Mouse (Mus musculus): ENCODE measurements at regions not wholly inside any gene's neighbourhood (a gene's known extent, or its start where the extent isn't known, plus 50 kb on each side); places are given as distances from the start of the nearest gene placed in this dataset.

DNA sequence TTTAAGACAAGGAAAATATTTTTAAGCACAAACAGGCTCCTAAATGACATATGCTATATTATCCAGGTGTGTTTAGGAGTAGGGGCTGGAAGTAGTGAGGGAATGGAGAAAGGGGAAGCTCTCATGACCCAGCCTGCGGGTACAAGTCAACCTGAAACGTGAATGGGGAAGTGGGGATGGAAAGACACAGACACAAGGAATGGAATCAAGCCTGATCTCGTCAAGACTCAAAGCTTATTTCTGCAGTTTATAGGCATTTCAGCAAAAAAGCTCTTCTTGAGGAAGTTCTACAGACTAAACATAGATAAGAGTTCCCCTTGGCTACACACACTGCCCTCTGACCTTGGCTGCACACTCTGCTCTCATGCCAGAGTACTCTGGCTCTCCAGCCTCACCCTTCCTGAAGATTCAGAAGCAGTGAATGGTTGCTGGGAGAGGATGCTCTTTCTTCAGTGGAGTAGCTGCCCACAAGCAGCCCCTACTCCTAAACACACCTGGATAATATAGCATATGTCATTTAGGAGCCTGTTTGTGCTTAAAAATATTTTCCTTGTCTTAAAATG is 106.4 kb upstream of the Rrp15 start:
- DNase-seq (ENCODE audit: low spot score): no peak
- no peaks in the 10 kb centered on the region for H3K4me1 ChIP-seq (replicated peaks; ENCODE audit: insufficient read depth, low read length)
- no peaks in the 10 kb centered on the region for H3K9me3 ChIP-seq (replicated peaks; ENCODE audit: low read length)
- H3K27ac ChIP-seq: no peak overlapping the region
- no peaks in the 10 kb centered on the region for H3K36me3 ChIP-seq (ENCODE audit: insufficient read depth, low read length)
- ATAC-seq (replicated peaks; ENCODE audit: low FRiP score, low read depth): no peak
- no peak overlapping the region for H3K4me3 ChIP-seq (replicated peaks; ENCODE audit: low read depth, low read length)
- TF ChIP-seq CTCF (IDR thresholded peaks at IDR 0.05; ENCODE audit: low read depth): no peak
- no peaks in the 10 kb centered on the region for H3K27me3 ChIP-seq (ENCODE audit: insufficient read depth, low read length)
- H3K4me2 ChIP-seq (ENCODE audit: low read length): no peak overlapping the region
- H3K9ac ChIP-seq (ENCODE audit: low read depth, low read length): no peak overlapping the region
- WGBS: 63% methylated on average over 3 of the region's 3 CpGs

DNA sequence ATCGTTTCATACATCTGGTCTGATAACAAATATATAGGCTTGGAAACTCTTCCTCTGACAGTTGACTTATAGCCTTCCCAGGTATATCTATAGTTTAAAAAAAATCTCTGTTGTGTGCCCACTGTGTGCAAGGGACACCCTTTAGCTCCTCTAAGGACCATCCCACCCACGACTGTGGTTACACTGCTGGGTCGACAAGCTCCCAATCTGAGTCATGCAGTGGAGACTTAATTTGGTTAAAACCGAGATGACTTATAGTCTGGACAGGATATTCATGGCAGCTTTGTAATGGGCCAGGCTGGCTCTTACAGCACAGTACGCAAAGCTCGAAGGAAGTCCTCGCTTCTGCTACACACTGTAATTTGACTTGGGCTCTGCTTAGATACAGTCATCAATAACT is 96.1 kb upstream of the Rrp15 start:
- TF ChIP-seq CTCF (IDR thresholded peaks at IDR 0.05; ENCODE audit: low read depth): no peak
- H3K4me1 ChIP-seq (replicated peaks; ENCODE audit: insufficient read depth, low read length): no peaks in the 10 kb centered on the region
- H3K4me2 ChIP-seq (ENCODE audit: low read length): no peak overlapping the region
- H3K36me3 ChIP-seq (ENCODE audit: insufficient read depth, low read length): no peaks in the 10 kb centered on the region
- no peak overlapping the region for H3K9ac ChIP-seq (ENCODE audit: low read depth, low read length)
- no peak overlapping the region for H3K27ac ChIP-seq
- WGBS: 84% methylated on average over 7 of the region's 7 CpGs
- H3K27me3 ChIP-seq (ENCODE audit: insufficient read depth, low read length): no peaks in the 10 kb centered on the region
- no peak for DNase-seq (ENCODE audit: low spot score)
- H3K4me3 ChIP-seq (replicated peaks; ENCODE audit: low read depth, low read length): no peak overlapping the region
- no peak for ATAC-seq (replicated peaks; ENCODE audit: low FRiP score, low read depth)
- no peaks in the 10 kb centered on the region for H3K9me3 ChIP-seq (replicated peaks; ENCODE audit: low read length)

DNA sequence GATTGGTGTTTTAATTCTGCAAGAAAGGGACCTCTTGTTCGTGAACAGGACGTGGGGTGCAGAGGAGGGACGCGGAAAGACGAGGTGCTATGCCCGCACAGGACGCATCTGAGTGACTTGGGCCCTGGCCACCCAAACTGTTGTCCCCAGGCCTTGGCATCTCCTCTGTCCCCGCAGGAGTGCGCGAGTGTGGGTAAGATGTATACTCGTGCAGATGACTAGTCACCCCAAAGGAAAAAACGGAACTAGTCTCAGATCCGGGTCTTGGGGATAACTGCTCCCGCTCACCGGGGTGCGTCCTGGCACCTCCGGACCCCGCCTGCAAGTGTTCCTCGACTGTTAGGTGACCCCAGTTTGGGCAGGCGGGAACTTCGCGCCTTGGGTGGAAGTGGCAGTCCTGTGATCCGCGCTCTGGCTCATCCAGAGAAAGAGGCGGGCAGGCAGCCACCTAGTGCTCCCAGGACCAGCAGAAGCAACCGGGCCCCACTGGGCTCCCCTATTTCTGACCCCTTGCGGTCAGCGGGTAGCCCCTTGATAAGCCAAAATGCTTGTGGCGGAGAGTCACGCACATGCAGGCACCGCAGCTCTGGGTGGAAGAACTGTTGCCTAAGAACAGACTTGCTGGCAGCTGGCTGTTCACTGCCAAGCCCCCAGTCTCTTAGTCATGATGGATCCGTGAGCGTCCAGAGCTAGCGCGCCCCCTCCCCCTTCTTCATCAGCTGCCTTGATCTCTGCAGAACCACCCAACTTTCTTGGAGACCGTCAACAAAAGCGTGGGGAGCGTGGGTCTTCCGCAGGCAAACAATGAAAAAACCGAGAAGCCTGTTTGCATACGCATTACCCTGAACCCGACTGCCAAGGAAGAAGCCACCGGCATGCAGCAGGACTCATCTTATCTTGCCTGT is 85.0 kb upstream of the Rrp15 start:
- no peak for ATAC-seq (replicated peaks; ENCODE audit: low FRiP score, low read depth)
- 1% methylated on average over 43 of the region's 43 CpGs for WGBS
- H3K27me3 ChIP-seq (ENCODE audit: insufficient read depth, low read length): peaks cover 20% of the 10 kb centered on the region

DNA sequence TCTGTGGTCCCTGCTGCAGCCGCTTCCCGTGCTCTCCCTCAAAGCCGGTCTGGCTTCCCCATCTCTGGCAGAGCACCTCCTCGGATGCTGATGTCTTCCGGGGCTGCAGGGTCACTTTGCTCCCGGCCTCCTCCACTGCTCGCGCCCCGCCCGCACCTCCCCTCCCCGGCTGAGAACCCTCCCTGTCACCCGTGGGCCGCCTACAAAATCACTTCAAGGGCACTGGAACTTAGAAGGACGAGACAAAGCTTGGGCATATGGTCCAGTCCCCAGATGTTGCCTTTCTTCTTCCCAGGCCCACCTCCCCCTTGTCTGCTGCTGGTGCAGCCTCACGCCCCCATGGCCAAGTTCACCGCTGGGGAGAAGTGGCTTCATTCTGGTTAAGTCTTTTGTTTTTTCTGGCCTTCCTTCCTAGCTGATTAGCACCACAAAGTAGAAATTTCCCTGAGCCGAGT is 84.3 kb upstream of the Rrp15 start:
- Histone ChIP-seq H3K36me3 (ENCODE audit: insufficient read depth, low read length) (no peaks in the 10 kb centered on the region), H3K27me3 (ENCODE audit: insufficient read depth, low read length) (peaks cover 20% of the 10 kb centered on the region), H3K27ac (no peak overlapping the region), H3K9ac (ENCODE audit: low read depth, low read length) (no peak overlapping the region), H3K4me3 (replicated peaks; ENCODE audit: low read depth, low read length) (peak overlapping the region; percentile 21; the same call in 1 of the 2 replicates), H3K4me2 (ENCODE audit: low read length) (peak overlapping the region; percentile 50), H3K4me1 (replicated peaks; ENCODE audit: insufficient read depth, low read length) (peaks cover 4% of the 10 kb centered on the region; the same call in 1 of the 2 replicates), H3K9me3 (replicated peaks; ENCODE audit: low read length) (no peaks in the 10 kb centered on the region)
- DNase-seq (ENCODE audit: low spot score) (no peak), ATAC-seq (replicated peaks; ENCODE audit: low FRiP score, low read depth) (no peak)
- no peak for TF ChIP-seq CTCF (IDR thresholded peaks at IDR 0.05; ENCODE audit: low read depth)
- 2% methylated on average over 17 of the region's 17 CpGs for WGBS

More for the DNA sequence above, 85.0 kb upstream of the Rrp15 start:
- Histone ChIP-seq H3K4me2 (ENCODE audit: low read length) (peak overlapping the region; percentile 50), H3K27ac (no peak overlapping the region), H3K9ac (ENCODE audit: low read depth, low read length) (no peak overlapping the region), H3K4me1 (replicated peaks; ENCODE audit: insufficient read depth, low read length) (peaks cover 4% of the 10 kb centered on the region; the same call in 1 of the 2 replicates), H3K36me3 (ENCODE audit: insufficient read depth, low read length) (no peaks in the 10 kb centered on the region), H3K9me3 (replicated peaks; ENCODE audit: low read length) (no peaks in the 10 kb centered on the region), H3K4me3 (replicated peaks; ENCODE audit: low read depth, low read length) (peak overlapping the region; percentile 21)
- no peak for TF ChIP-seq CTCF (IDR thresholded peaks at IDR 0.05; ENCODE audit: low read depth)
- DNase-seq (ENCODE audit: low spot score): no peak

DNA sequence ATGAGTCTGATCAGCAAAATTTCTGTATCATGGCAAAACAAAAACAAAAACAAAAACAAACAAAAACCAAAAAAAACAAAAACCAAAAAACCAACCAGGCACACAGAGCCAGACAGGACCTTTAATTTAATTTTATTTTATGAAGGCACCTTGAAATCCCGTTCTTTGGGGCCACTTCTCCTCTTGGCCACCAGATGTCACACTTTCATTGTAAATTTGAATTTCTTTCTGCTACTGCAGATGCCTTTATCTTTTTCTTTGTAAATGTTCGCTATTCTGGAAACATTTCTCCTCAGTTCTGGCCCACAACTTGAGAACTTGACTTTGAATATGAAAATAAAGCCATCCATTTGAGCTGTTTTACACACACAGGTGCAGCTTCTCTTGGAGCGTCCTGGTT is 78.6 kb upstream of the Rrp15 start:
- 20% methylated on average over 3 of the region's 3 CpGs for WGBS
- no peak overlapping the region for H3K4me2 ChIP-seq (ENCODE audit: low read length)
- no peaks in the 10 kb centered on the region for H3K9me3 ChIP-seq (replicated peaks; ENCODE audit: low read length)
- no peaks in the 10 kb centered on the region for H3K4me1 ChIP-seq (replicated peaks; ENCODE audit: insufficient read depth, low read length)
- DNase-seq (ENCODE audit: low spot score): peak; percentile 85
- no peak overlapping the region for H3K4me3 ChIP-seq (replicated peaks; ENCODE audit: low read depth, low read length)
- no peaks in the 10 kb centered on the region for H3K36me3 ChIP-seq (ENCODE audit: insufficient read depth, low read length)
- no peak for ATAC-seq (replicated peaks; ENCODE audit: low FRiP score, low read depth)
- TF ChIP-seq CTCF (IDR thresholded peaks at IDR 0.05; ENCODE audit: low read depth): peak; percentile 87
- no peak overlapping the region for H3K9ac ChIP-seq (ENCODE audit: low read depth, low read length)
- H3K27ac ChIP-seq: no peak overlapping the region
- H3K27me3 ChIP-seq (ENCODE audit: insufficient read depth, low read length): peaks cover 7% of the 10 kb centered on the region

DNA sequence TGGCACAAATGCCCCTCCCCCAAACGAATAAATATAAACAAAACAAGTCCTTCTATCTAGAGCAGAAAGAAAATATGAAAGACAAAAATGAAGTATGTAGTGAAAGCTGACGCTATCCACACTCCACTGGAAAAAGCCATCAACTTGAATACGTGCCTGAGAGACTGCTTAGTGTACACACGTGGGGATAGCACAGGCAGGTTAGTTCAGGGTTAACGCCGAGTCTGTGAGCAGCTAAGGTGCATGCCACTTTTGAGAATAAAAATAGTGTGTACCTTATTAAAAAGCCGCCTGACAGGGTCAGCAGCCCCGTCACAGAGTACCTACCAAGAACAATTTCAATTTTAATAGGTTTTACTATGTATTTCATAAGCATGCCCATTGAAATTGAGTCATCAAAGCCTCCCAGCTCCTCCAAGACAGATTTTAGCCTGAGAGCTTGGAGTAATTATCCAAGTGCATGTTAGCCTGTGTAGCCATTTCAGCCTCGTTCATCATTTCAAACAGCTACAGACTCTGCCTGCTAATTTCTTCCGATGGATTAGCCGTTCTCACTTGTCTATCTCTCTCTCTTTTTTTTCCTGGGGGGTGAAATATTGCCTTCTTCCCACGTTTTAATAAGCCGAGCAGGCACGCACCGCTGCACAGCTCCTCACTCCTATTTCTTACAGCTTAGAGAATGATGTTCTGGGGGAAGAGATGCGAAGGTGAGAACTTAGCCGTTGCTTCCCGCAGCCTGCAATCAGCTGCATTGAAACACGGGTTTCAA is 59.2 kb upstream of the Rrp15 start:
- peak overlapping the region; percentile 34; the same call in 1 of the 2 replicates for H3K4me2 ChIP-seq (ENCODE audit: low read length)

More for the DNA sequence above, 59.2 kb upstream of the Rrp15 start:
- ATAC-seq (replicated peaks; ENCODE audit: low FRiP score, low read depth) (no peak), DNase-seq (ENCODE audit: low spot score) (no peak)
- no peak for TF ChIP-seq CTCF (IDR thresholded peaks at IDR 0.05; ENCODE audit: low read depth)
- H3K9me3 ChIP-seq (replicated peaks; ENCODE audit: low read length): no peaks in the 10 kb centered on the region
- H3K9ac ChIP-seq (ENCODE audit: low read depth, low read length): no peak overlapping the region
- H3K27ac ChIP-seq: no peak overlapping the region
- no peaks in the 10 kb centered on the region for H3K27me3 ChIP-seq (ENCODE audit: insufficient read depth, low read length)
- no peaks in the 10 kb centered on the region for H3K36me3 ChIP-seq (ENCODE audit: insufficient read depth, low read length)
- no peaks in the 10 kb centered on the region for H3K4me1 ChIP-seq (replicated peaks; ENCODE audit: insufficient read depth, low read length)
- WGBS: 46% methylated on average over 19 of the region's 19 CpGs
- no peak overlapping the region for H3K4me3 ChIP-seq (replicated peaks; ENCODE audit: low read depth, low read length)

All from kidney, postnatal 0 days (tissue).